In the genomic region with DNA sequence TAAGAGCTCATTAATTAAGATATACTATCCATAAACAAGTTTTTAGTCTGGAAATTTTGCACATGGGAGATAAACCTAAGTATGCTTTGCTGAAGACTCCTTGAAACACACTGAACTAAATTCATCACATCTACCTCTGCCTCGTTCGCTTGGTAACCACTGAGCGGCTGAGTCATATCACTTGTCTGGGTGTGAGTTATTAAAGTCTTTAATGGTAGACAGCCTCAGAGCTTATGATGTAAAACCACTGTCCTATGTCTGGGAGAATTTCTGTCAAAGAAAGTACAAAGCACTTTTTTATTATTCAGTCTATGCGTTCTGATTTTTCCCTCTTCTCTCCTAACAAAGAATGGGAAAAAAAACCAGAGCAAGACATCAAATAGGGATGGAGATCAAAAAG, we compare ENCODE assay signal across 27 mouse cellular contexts.
"Had no signal": no experiment of that assay in that cellular context is flagged by ENCODE, and none has a peak within 500 bp of the region (broad histone marks: within the 10 kb centered on the region; RNA-seq: fewer than 3 reads in every experiment).

No protein-coding gene starts in this region.

- H3K4me3 ChIP-seq: heart, adult 2 months; heart, embryonic 13.5 days; heart, embryonic 15.5 days; hindbrain, embryonic 10.5 days; hindbrain, embryonic 12.5 days; intestine, embryonic 15.5 days; layer of hippocampus, adult 2 months; left cerebral cortex, adult 2 months; limb, embryonic 10.5 days; limb, embryonic 12.5 days; liver, embryonic 13.5 days had no signal

- H3K27ac ChIP-seq: heart, adult 2 months; heart, embryonic 13.5 days; heart, embryonic 15.5 days; hindbrain, embryonic 10.5 days; hindbrain, embryonic 12.5 days; hindbrain, embryonic 14.5 days; intestine, embryonic 15.5 days; layer of hippocampus, adult 2 months; left cerebral cortex, adult 2 months; limb, embryonic 10.5 days; limb, embryonic 12.5 days; liver, embryonic 13.5 days had no signal

- ATAC-seq: hindbrain, embryonic 16.5 days; inflammation-experienced regulatory T-cells, adult 6 months; intestine, embryonic 15.5 days; intestine, postnatal 0 days had no signal

- DNase-seq: gastrocnemius, postnatal 14 days; gastrocnemius, postnatal 36 days; heart, adult 11 months; heart, adult 2 months; heart, postnatal 14 days; heart, postnatal 36 days; kidney, adult 18-20 months; kidney, adult 8-10 months; kidney, postnatal 25 days; kidney, postnatal 4 days; liver; liver, embryonic 13.5 days had no signal

- H3K9ac ChIP-seq: heart, embryonic 13.5 days; heart, embryonic 15.5 days; hindbrain, embryonic 12.5 days; hindbrain, embryonic 14.5 days; intestine, embryonic 15.5 days; limb, embryonic 12.5 days; liver, embryonic 13.5 days had no signal

- H3K9me3 ChIP-seq: heart, embryonic 13.5 days; heart, embryonic 15.5 days; hindbrain, embryonic 10.5 days; hindbrain, embryonic 12.5 days; intestine, embryonic 15.5 days; limb, embryonic 10.5 days; liver, embryonic 13.5 days had no signal

- H3K36me3 ChIP-seq: heart, embryonic 13.5 days; heart, embryonic 15.5 days; hindbrain, embryonic 10.5 days; hindbrain, embryonic 12.5 days; intestine, embryonic 15.5 days; limb, embryonic 10.5 days; limb, embryonic 12.5 days; liver, embryonic 13.5 days had no signal

- H3K27me3 ChIP-seq: heart, embryonic 13.5 days; heart, embryonic 15.5 days; hindbrain, embryonic 12.5 days; intestine, embryonic 15.5 days; limb, embryonic 12.5 days; liver, embryonic 13.5 days had no signal

- H3K4me1 ChIP-seq: heart, embryonic 13.5 days; hindbrain, embryonic 10.5 days; hindbrain, embryonic 12.5 days; intestine, embryonic 15.5 days; limb, embryonic 10.5 days; limb, embryonic 12.5 days; liver, embryonic 13.5 days had no signal

- H3K4me2 ChIP-seq: heart, embryonic 11.5 days; heart, embryonic 13.5 days; heart, embryonic 15.5 days; hindbrain, embryonic 12.5 days; hindbrain, embryonic 14.5 days; intestine, embryonic 15.5 days; limb, embryonic 12.5 days; liver, embryonic 11.5 days; liver, embryonic 13.5 days had no signal
